Mouse (Mus musculus) ES-E14 (cell line): ENCODE measurements around the gene Syf2. TPM values are rescaled to one million over a fixed set of nuclear protein-coding genes. Genes with fewer than 3 reads are reported as not detected.

Experiments used
- DNase-seq: peaks from one replicate; pipeline ENCODE4 v3.0.0-alpha.2; 2013; ENCODE audit warnings: low read depth, low spot score
- H3K27ac ChIP-seq: 2 replicates; pipeline ENCODE4 v1.5.1; 2012; ENCODE audit warnings: low read depth, mild to moderate bottlenecking, low read length, moderate library complexity, mixed read lengths; ENCODE audit not compliant: poor library complexity, insufficient read depth, severe bottlenecking
- H3K36me3 ChIP-seq: 2 replicates; pipeline ENCODE4 v1.6.1; 2012; ENCODE audit warnings: mild to moderate bottlenecking, low read length, moderate library complexity, mixed read lengths; ENCODE audit not compliant: control insufficient read depth, poor library complexity, insufficient read depth, severe bottlenecking
- H3K4me1 ChIP-seq, 2 experiments: fragments of 150-350 bp in 1 of 2; sonication (generic) in 1 of 2; 2 replicates each; pipeline ENCODE4 v1.6.1; 2012; ENCODE audit warnings: low read length in 2 of 2, mild to moderate bottlenecking in 1 of 2, mixed read lengths in 1 of 2; ENCODE audit not compliant: control insufficient read depth in 2 of 2, insufficient read depth in 2 of 2, poor library complexity in 1 of 2
- H3K4me3 ChIP-seq, 2 experiments: fragments of 150-350 bp in 1 of 2; sonication (generic) in 1 of 2; 2 replicates each; pipeline ENCODE4 v1.5.1; 2012; ENCODE audit warnings: low read length in 2 of 2, low read depth in 1 of 2, mild to moderate bottlenecking in 1 of 2, mixed read lengths in 1 of 2; ENCODE audit not compliant: insufficient read depth in 1 of 2, poor library complexity in 1 of 2, severe bottlenecking in 1 of 2
- H3K9ac ChIP-seq: 2 replicates; pipeline ENCODE4 v1.6.1; 2012; ENCODE audit warnings: low read depth, mild to moderate bottlenecking, low read length, mixed read lengths; ENCODE audit not compliant: poor library complexity, insufficient read depth, severe bottlenecking
- H3K9me3 ChIP-seq: fragments of 150-350 bp; sonication (generic); 2 replicates; pipeline ENCODE4 v1.6.1; 2012; ENCODE audit warnings: low read depth, mild to moderate bottlenecking, low read length; ENCODE audit not compliant: control insufficient read depth, insufficient read depth
- CHD2 ChIP-seq: IDR thresholded peaks from 2 replicates; pipeline ENCODE4 v1.6.1; 2014; ENCODE audit warnings: mild to moderate bottlenecking, low read depth, low read length, inconsistent platforms
- HCFC1 ChIP-seq: IDR thresholded peaks from 2 replicates; pipeline ENCODE4 v1.6.1; 2012; ENCODE audit warnings: low read length, inconsistent platforms, borderline replicate concordance; ENCODE audit not compliant: insufficient read depth
- MAFK ChIP-seq: IDR thresholded peaks from 2 replicates; pipeline ENCODE4 v1.6.1; 2014; ENCODE audit warnings: mild to moderate bottlenecking, low read depth, low read length, inconsistent platforms; ENCODE audit not compliant: insufficient read depth
- ZC3H11A ChIP-seq: IDR thresholded peaks from 2 replicates; pipeline ENCODE4 v1.6.1; 2012; ENCODE audit warnings: low read depth, mild to moderate bottlenecking, inconsistent platforms, low read length, borderline replicate concordance
- ZNF384 ChIP-seq: IDR thresholded peaks from 2 replicates; pipeline ENCODE4 v1.6.1; 2012; ENCODE audit warnings: low read depth, low read length, inconsistent platforms
- in situ Hi-C, 2 experiments: fragments of 600-800 bp; cut with MboI; formaldehyde crosslinking; loops; one replicate each; pipeline ENCODE4 v1.15.1; 2025; ENCODE audit warnings: low sequenced_read_pairs in 2 of 2, inconsistent platforms in 1 of 2; ENCODE audit not compliant: unreplicated experiment in 2 of 2
- total RNA-seq: library from RNA; depleted of rRNA; stranded (reverse); fragments of 300-350 nt; gene quantifications from 2 replicates; pipeline ENCODE4 v1.2.3, GENCODE M21; 2012; rRNA removed

The Syf2 gene
- total RNA-seq = 68.3 and 76.6 TPM in 2 replicates

DNA sequence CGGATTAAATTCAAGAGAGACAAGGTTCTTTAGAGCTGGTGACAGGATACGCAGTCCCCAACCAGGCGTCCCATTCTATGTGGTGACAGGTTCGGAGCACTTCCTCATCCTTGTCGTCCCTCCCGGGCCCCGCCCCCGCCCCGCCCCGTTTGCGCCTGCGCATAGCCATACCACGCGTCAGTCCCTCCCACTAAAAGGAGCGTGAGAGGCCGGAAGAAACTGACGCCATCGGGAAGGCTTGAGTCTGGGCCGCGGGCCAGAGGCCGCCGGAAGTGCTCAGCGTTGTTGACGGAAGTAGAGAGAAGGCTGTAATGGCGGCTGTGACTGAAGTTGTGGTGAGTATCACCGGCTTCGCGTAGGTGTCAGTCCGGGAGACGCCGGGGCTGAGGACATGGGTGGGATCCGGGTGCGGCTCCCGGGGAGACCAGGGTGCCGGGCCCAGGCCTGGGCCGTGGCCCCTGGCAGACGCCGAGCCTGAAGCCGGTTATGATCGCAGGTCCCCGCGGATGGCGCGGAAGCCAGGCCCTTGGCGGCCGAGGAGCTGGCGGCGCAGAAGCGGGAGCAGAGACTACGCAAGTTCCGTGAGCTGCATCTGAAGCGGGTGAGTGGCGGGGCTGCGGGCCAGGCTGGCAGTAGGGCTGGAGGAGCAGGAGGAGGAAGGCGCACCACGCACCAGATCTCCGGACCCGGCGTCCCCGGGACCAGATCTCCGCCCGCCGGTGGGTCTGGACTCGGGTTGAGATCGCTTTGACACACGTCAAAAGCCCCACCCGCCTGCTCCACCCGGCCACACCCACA, at the start of gene Syf2:
TSS of gene Syf2 (plus strand) at position 215 of the 798 bp plus-strand sequence.
- H3K4me1 ChIP-seq = no peaks in the 10 kb centered on the region; a peak in 1 of 4 replicates
- in situ Hi-C loops = no loop called here
- DNase-seq = peak; percentile 96
- H3K9ac ChIP-seq = peak within 1 kb of the TSS; percentile 93
- no peaks in the 10 kb centered on the region for H3K9me3 ChIP-seq
- H3K36me3 ChIP-seq = peaks cover 23% of the 10 kb centered on the region
- H3K4me3 ChIP-seq = peak within 1 kb of the TSS; percentile 88 to 92
- TF ChIP-seq HCFC1 = peak; percentile 59; the same call in 1 of the 2 replicates
- no peak for TF ChIP-seq ZNF384
- H3K27ac ChIP-seq = peak within 1 kb of the TSS; percentile 54

DNA sequence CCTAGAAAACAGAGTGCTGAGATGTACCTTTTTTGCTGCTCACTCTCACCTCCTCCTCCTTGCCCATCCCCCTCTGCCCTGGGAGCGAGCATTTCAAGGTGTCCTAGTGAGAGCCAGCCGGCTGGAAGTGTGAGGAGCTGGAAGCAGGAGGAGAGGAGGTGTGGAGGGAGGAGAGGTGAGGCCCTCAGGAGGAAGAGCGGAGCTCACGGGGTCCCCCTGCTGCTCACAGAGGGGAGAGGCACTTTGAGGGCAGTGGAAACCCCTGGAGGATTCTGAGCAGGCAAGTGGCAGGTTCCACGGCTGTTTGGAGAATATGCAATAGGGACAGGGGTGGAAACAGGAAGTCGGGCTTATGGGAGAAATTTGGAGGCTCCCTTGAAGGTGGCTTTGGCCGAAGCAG, 47.4 kb upstream of the Syf2 start:
- TF ChIP-seq MAFK (no peak), CHD2 (0 out of 2 replicates have a peak, but pooled peaks have one; percentile 24)
- no peak overlapping the region for H3K9ac ChIP-seq
- no peaks in the 10 kb centered on the region for H3K36me3 ChIP-seq
- H3K27ac ChIP-seq = no peak overlapping the region
- DNase-seq = peak; percentile 73
- H3K4me3 ChIP-seq = no peak overlapping the region
- H3K9me3 ChIP-seq = no peaks in the 10 kb centered on the region
- in situ Hi-C loops = no loop called here
- H3K4me1 ChIP-seq = peaks cover 0 to 6% of the 10 kb centered on the region in 2 experiments; a peak in 1 of 4 replicates

DNA sequence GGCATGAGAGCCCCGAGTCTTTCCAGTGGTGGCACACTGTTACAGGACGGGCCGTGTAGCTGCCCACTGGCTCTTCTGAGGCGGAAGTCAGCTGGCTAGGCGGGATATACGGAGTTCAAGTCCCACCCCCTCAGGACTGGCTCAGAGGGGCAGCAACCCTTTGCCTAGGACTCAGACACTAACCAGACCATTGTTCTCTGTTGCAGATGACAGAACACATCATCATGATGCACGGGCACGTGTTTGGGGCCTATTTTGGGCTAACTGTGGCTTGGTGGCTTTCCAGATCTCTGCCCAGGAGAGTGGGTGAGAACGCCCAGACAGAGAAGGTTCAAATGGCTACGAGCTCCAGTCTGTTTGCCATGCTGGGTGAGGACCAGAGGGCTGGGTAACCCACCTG, 46.9 kb upstream of the Syf2 start:
- in situ Hi-C loops = no loop called here
- Histone ChIP-seq H3K9ac (no peak overlapping the region), H3K36me3 (no peaks in the 10 kb centered on the region), H3K4me1 (peaks cover 0 to 3% of the 10 kb centered on the region in 2 experiments; a peak in 1 of 4 replicates), H3K4me3 (no peak overlapping the region), H3K27ac (no peak overlapping the region), H3K9me3 (no peaks in the 10 kb centered on the region)
- no peak for DNase-seq
- TF ChIP-seq ZC3H11A (no peak), HCFC1 (no peak), ZNF384 (no peak), MAFK (no peak), CHD2 (no peak)

DNA sequence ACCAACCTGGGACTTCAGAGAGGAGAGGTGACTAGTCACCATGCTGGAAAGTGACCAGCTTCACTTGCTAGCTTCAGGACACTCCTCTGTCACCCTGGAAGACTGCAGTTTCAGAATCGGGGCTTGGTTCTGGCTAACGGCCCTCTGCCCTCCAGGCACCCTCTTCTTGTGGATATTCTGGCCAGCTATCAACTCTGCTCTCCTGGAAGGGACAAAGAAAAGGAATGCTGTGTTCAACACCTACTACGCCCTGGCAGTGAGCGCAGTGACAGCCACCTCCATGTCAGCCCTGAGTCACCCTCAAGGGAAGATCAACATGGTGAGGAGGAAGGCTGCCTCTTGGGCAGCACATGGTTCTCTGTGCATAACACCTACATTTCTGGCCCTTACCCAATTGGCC, 46.3 kb upstream of the Syf2 start:
- Histone ChIP-seq H3K9me3 (no peaks in the 10 kb centered on the region), H3K4me1 (peaks cover 0 to 3% of the 10 kb centered on the region in 2 experiments; a peak in 1 of 4 replicates), H3K36me3 (no peaks in the 10 kb centered on the region), H3K4me3 (no peak overlapping the region), H3K27ac (no peak overlapping the region), H3K9ac (no peak overlapping the region)
- DNase-seq = no peak
- TF ChIP-seq CHD2 (no peak), ZNF384 (no peak), ZC3H11A (no peak), HCFC1 (no peak), MAFK (no peak)
- in situ Hi-C loops = no loop called here
